Mouse (Mus musculus) lung, adult 2 months (tissue): ENCODE data around the gene Agap1. TPM values are rescaled to one million over a fixed set of nuclear protein-coding genes. Genes with fewer than 3 reads are reported as not detected.

Source experiments
- DNase-seq: peaks from one replicate; pipeline ENCODE4 v3.0.0; 2022
- H3K4me1 ChIP-seq: fragments of 200-500 bp; 2 replicates; pipeline ENCODE4 v1.6.1; 2011; ENCODE audit warnings: low read length; ENCODE audit not compliant: control insufficient read depth, insufficient read depth
- H3K4me3 ChIP-seq: fragments of 200-500 bp; replicated peaks from 2 replicates; pipeline ENCODE3; 2011; ENCODE audit warnings: low read depth, mild to moderate bottlenecking, control low read depth, low read length; ENCODE audit errors: extremely low read depth
- CTCF ChIP-seq: fragments of 200-500 bp; IDR thresholded peaks from 2 replicates; pipeline ENCODE4 v1.5.1; 2011; ENCODE audit warnings: mild to moderate bottlenecking, low read length, control low read depth; ENCODE audit not compliant: insufficient read depth
- POLR2A ChIP-seq: fragments of 200-500 bp; IDR thresholded peaks from 2 replicates; pipeline ENCODE4 v1.6.1; 2011; ENCODE audit warnings: low read depth, mild to moderate bottlenecking, control low read depth, low read length, borderline replicate concordance; ENCODE audit errors: extremely low read depth
- WGBS: fragments of 180-500 bp; shearing (Covaris S2); methylation state at CpG from one replicate; pipeline ENCODE4 v1.1.7; 2018; 5-methylcytosine and 5-hydroxymethylcytosine counted together
- polyA plus RNA-seq: library from polyadenylated mRNA; depleted of rRNA; stranded (reverse); fragments of >200 nt; gene quantifications from 2 replicates; pipeline ENCODE4 v1.2.3, GENCODE M21; 2012

The Agap1 gene
- polyA plus RNA-seq, 1 experiment, result 28.0 TPM

DNA sequence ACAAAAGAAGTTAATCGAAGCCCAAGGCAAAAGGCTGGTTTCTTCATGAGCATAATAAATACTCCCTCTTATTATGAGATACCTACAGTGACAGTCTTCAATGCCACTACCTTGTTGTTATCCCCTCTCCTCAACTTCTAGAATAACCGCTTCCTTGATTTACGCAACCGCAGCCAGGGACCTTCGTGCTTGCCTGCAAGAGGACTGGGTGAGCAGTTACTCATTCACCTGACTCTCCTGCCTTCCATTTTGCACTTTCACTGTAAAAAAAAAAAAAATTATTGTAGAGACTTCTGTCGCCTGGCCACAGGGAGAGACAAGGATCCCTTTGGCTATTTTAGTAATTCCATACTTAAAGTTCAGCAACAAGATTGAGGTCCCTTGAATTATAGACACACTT, 478.4 kb downstream of the Agap1 start:
- no peak overlapping the region for H3K4me3 ChIP-seq
- 29% methylated on average over 6 of the region's 6 CpGs for WGBS
- H3K4me1 ChIP-seq, result no peaks in the 10 kb centered on the region
- TF ChIP-seq POLR2A, result no peak
- TF ChIP-seq CTCF, result no peak
- no peak for DNase-seq

DNA sequence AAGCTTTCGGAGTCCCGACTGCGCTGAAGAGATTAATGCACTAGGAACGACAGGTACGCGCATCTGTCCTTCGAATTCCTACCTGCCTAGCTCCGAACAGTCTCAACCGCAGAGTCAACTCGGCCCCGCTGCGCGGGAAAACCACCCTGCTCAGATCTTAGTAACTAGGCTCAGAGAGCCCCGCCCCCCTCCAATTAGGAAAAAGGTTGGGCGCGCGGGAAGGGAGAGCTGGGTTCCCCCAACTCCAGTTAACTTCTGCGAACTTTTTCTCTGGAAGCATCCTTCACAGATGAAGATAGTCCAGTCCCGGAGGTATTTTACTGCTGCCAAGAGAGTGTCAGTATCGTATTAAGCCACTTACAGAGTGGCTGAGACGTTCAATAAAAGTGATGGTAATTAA, 479.2 kb downstream of the Agap1 start:
- 17% methylated on average over 21 of the region's 21 CpGs for WGBS
- TF ChIP-seq CTCF (no peak), POLR2A (no peak)
- DNase-seq, result no peak
- Histone ChIP-seq H3K4me1 (no peaks in the 10 kb centered on the region), H3K4me3 (no peak overlapping the region)

DNA sequence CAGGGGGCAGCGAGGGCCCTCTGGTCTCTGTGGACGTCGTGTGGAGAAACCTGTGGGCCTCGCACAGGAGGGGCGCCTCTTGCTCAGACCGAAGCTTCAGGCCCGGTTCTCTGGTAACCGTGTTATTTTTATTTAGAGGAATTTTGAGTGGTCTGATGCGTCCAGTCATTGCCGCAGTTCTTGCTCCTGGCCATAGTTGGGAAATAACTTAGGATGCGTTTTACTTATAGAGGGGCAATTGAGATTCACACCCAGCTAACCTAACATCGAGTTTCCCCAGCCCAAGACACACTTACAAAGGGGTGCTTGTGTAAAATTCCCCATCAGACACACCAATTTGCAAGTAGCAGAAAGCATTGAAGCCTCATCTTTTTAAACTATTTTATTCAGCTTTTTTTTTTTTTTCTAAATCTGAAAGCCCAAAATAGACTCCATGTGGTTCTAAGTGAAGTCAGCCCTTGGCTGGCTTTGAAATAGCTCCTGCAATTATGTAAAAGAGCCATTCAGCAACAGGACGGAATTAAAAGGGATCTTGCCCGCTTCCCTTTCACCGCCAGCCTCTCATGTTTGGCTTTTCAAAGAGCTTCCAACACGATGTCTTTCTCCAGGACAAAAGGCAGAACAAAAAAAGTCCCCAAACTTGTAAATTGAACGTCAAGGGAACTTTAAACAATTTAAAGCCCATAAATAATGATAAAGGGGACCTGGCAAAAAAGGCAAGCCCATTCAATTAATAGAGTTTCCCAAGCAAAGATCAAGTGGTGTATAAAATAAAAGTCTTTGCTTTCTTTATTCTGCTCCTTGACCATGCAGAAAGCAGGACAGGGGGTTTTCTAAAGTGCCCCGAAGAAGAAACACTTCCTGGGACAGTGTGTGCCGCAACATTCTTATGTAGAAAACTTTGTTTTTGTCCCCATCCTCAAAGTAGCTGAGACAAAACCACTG, 480.0 kb downstream of the Agap1 start:
- 28% methylated on average over 19 of the region's 19 CpGs for WGBS
- DNase-seq, result no peak
- Histone ChIP-seq H3K4me1 (no peaks in the 10 kb centered on the region), H3K4me3 (no peak overlapping the region)
- TF ChIP-seq CTCF, result no peak
- TF ChIP-seq POLR2A, result no peak

DNA sequence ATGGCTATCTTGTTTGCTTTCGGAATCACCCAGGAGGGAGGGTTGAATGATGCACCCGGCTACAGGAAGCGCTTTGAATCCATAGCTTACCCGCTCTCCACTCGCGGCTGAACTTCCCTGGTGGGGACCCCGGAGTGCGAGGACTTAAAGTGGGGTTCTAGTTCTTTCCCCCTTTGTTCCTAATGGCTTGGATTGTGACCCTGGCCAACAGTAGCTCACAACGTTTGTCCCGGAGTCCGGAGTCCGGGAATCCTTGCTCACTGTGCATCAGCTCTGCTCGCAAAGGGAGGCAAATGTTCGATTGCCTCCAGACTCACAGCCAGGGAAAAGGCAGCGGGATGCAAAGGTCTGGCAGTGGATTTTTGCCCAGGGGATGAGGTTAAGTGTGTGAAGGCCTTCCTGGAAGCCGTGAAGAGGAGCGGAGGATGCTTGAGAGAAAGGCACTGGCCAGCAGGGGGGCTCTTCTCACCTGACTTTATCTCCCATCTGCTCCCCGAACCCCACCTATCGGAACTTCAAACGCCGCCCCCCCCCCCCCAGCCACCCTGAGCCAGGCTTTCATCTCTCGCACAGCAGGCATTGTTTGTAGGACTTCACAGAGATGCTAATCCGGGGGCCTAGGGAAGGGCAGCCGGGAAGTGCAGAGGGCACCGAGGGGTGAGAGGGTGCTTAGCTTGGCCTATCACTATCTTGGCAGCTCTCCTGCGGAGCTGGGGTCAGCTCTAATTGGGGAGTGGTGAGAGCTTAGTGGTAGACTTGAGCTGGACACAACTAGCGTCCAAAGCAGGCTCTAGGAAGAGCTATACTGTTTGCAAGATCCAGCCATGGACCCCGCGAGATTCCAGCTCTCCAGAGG, 481.1 kb downstream of the Agap1 start:
- WGBS, result 10% methylated on average over 29 of the region's 29 CpGs
- TF ChIP-seq POLR2A, result no peak
- no peak overlapping the region for H3K4me3 ChIP-seq

DNA sequence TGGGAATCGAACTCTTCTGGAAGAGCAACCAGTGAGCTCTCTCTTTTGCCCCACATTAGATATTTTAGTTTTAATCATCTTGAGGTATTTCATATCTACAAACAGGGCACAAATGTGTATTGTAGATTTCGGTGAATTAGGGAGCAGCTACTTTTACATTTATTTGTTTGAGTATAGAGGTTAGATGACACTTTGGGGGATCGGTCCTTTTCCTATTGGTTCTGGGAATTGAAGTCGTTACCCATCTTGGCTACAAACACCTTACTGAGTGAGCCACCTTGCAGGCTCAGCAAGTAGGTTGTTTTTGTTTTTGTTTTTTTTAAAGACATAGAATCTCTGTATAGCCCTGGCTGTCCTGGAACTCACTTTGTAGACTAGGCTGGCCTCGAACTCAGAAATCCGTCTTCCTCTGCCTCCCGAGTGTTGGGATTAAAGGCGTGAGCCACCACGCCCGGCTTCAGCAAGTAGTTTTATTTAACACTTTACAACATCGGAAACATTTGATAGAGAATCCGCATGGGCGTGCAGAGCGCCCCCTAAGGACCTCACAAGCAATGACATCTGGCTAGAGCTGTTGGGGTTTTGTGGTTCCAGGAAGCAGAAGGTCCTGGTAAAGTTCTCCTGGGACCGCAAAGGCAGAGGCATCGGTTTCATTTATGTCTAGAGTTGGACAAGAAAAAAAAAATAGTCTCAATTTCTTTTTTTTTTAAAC, 484.4 kb downstream of the Agap1 start:
- no peak for TF ChIP-seq POLR2A
- TF ChIP-seq CTCF, result peak; percentile 49
- 42% methylated on average over 16 of the region's 16 CpGs for WGBS
- H3K4me3 ChIP-seq, result no peak overlapping the region
- H3K4me1 ChIP-seq, result peaks cover 9% of the 10 kb centered on the region
- no peak for DNase-seq

More for the DNA sequence above, 481.1 kb downstream of the Agap1 start:
- peaks cover 4% of the 10 kb centered on the region; the same call in 1 of the 2 replicates for H3K4me1 ChIP-seq
- no peak for DNase-seq

DNA sequence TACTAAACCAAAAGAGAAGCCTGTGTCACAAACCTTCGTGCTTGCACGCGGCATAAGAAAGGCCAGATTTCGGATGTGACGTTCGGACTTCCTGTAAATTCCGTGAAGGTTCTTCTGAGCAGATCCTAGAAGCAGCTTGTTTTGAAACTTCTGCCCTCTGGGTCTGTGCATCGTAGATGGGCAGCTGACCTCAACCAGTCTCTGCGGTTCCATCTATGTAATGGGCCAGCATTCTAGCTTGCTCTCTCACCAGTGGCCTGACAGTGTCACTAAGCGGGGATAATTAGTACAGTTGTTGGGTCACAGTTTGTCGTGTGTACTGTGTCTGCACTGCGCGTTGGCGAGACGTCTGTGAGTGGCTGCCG, 485.0 kb downstream of the Agap1 start:
- TF ChIP-seq CTCF (no peak), POLR2A (no peak)
- WGBS, result 34% methylated on average over 16 of the region's 16 CpGs
- H3K4me1 ChIP-seq, result peaks cover 9% of the 10 kb centered on the region
- no peak overlapping the region for H3K4me3 ChIP-seq
- DNase-seq, result no peak

DNA sequence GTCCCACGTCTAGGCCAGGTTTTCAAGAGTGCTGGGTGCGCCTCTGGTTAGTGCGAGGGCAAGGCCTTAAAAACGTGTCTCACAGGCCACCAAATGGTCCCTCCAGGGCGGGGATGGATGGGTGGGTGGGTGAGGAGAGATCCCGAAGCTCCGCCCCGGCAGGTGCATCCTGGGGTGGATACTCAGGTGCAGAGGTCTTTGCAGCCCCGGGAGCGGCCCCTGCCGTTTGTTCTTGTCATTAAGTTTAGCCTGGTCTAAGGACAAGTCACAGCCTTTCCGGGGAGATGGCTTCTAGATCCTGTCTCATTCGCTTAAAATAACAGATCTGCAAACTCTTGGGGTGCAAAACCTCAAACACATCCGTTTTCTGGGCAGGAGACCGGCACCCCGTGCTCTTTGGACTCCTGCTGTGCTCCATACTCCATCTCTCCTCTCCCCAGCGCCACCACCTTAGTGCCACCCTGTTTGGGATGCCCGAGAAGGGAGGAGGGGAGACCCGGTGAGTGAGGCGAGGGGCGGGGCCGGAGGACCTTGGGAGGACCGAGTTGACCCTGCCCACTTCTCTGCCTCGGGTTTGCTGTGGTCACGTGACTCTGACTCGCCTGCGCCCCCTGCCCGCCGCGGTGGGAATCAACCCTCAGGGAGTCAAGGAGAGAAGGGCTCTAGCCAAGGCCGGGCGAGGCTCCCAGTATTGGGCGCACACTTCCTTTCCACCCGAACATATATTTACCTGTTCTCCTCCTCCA, 485.5 kb downstream of the Agap1 start:
- WGBS, result 4% methylated on average over 34 of the region's 34 CpGs
- Histone ChIP-seq H3K4me1 (peaks cover 9% of the 10 kb centered on the region), H3K4me3 (no peak overlapping the region)
- peak; percentile 72 for DNase-seq
- TF ChIP-seq POLR2A (no peak), CTCF (peak; percentile 41)

DNA sequence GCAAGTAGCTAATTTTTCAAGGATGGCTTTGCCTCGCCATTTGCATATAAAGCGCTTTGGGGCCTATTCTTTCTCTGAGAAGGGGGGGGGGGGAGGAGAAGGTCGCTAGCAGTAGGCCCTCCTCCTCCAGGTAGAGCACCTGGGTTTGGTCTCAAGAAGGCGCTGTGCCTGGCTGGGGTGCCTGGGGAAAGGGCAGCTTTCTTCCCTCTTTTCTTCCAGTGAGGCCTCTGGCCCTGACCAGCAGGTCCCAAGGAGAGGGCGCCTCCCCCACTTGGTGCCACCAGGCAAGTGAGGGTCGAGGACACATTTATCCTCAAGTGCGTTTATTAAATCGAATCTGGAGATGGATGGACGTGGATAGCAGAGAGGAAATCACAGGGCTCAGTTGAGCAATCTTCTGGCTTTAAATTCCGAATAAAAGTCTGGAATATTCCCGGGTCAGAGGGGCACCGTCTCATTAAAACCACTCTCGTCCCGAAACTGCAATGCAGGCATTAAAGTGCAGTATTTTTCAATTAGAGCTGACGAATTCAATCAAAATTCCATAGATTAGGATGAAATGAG, 486.4 kb downstream of the Agap1 start:
- TF ChIP-seq POLR2A, result no peak
- no peak for TF ChIP-seq CTCF
- no peak for DNase-seq
- WGBS, result 26% methylated on average over 15 of the region's 15 CpGs
- no peak overlapping the region for H3K4me3 ChIP-seq
- H3K4me1 ChIP-seq, result peaks cover 9% of the 10 kb centered on the region
